Mouse (Mus musculus) stomach, embryonic 16.5 days (tissue): ENCODE results near the gene Reln. TPM values are rescaled to one million over a fixed set of nuclear protein-coding genes. Genes with fewer than 3 reads are reported as not detected.

Source experiments
- ATAC-seq: fragments of 200-750 bp; cut with Nextera tagmentation; 2 replicates; pipeline ENCODE4 v1.8.0; 2017; ENCODE audit warnings: moderate number of reproducible peaks, moderate TSS enrichment; ENCODE audit not compliant: insufficient read depth, low FRiP score
- H3K27ac ChIP-seq: fragments of 300-500 bp; sonication (generic); 2 replicates; pipeline ENCODE4 v1.5.1; 2014; ENCODE audit warnings: low read length
- H3K27me3 ChIP-seq: fragments of 300-500 bp; sonication (generic); 2 replicates; pipeline ENCODE4 v1.6.1; 2014; ENCODE audit warnings: low read length, control low read depth, mixed read lengths; ENCODE audit not compliant: control insufficient read depth, insufficient read depth
- H3K36me3 ChIP-seq: fragments of 300-500 bp; sonication (generic); 2 replicates; pipeline ENCODE4 v1.6.1; 2014; ENCODE audit warnings: low read length; ENCODE audit not compliant: control insufficient read depth, insufficient read depth
- H3K4me1 ChIP-seq: fragments of 300-500 bp; sonication (generic); 2 replicates; pipeline ENCODE4 v1.6.1; 2014; ENCODE audit warnings: low read length, control low read depth, mixed read lengths; ENCODE audit not compliant: control insufficient read depth, insufficient read depth
- H3K4me2 ChIP-seq: fragments of 300-500 bp; sonication (generic); 2 replicates; pipeline ENCODE4 v1.6.1; 2014; ENCODE audit warnings: low read depth, low read length, mixed read lengths
- H3K4me3 ChIP-seq: fragments of 300-500 bp; sonication (generic); replicated peaks from 2 replicates; pipeline ENCODE4 v1.5.1; 2014; ENCODE audit warnings: mild to moderate bottlenecking, low read length
- H3K9ac ChIP-seq: fragments of 300-500 bp; sonication (generic); 2 replicates; pipeline ENCODE4 v1.6.1; 2014; ENCODE audit warnings: low read length
- H3K9me3 ChIP-seq: fragments of 300-500 bp; sonication (generic); replicated peaks from 2 replicates; pipeline ENCODE4 v1.6.1; 2016; ENCODE audit warnings: low read length, control low read depth; ENCODE audit not compliant: control insufficient read depth
- WGBS: fragments of 180-500 bp; shearing (Covaris S2); extraction: QIAGEN DNeasy Blood & Tissue Kit; methylation state at CpG from one replicate; pipeline ENCODE4 v1.1.7; 2014; 5-methylcytosine and 5-hydroxymethylcytosine counted together
- polyA plus RNA-seq: library from polyadenylated mRNA; unstranded; fragments of >200 nt; fragmentation: Nextera tagmentation; extraction: Ambion mirVana; gene quantifications from 2 replicates; pipeline ENCODE4 v1.2.1, GENCODE M21; 2015

Gene Reln
- polyA plus RNA-seq, 1 experiment from 2014 or later, result 4.7 TPM

- Histone ChIP-seq H3K4me3 (no peak overlapping the region), H3K9me3 (no peaks in the 10 kb centered on the region), H3K36me3 (no peaks in the 10 kb centered on the region), H3K4me2 (no peak overlapping the region), H3K9ac (no peak overlapping the region), H3K27ac (no peak overlapping the region), H3K4me1 (no peaks in the 10 kb centered on the region), H3K27me3 (no peaks in the 10 kb centered on the region)
- WGBS, result 92% methylated on average over 4 of the region's 4 CpGs
- no peak for ATAC-seq
These were observed 410.3 kb downstream of the Reln start for GRCm38 (mm10) chr5:21934173-21934698.

- 70% methylated on average over 8 of the region's 8 CpGs for WGBS
- Histone ChIP-seq H3K4me1 (no peaks in the 10 kb centered on the region), H3K4me3 (no peak overlapping the region), H3K9ac (no peak overlapping the region), H3K27ac (no peak overlapping the region), H3K4me2 (no peak overlapping the region), H3K36me3 (no peaks in the 10 kb centered on the region), H3K27me3 (no peaks in the 10 kb centered on the region), H3K9me3 (no peaks in the 10 kb centered on the region)
- ATAC-seq, result no peak
These were observed 411.0 kb downstream of the Reln start for GRCm38 (mm10) chr5:21933340-21934075.

- no peak for ATAC-seq
- Histone ChIP-seq H3K27me3 (no peaks in the 10 kb centered on the region), H3K9me3 (no peaks in the 10 kb centered on the region), H3K27ac (no peak overlapping the region), H3K9ac (no peak overlapping the region), H3K36me3 (no peaks in the 10 kb centered on the region), H3K4me3 (no peak overlapping the region), H3K4me1 (no peaks in the 10 kb centered on the region), H3K4me2 (no peak overlapping the region)
- 75% methylated on average over 4 of the region's 4 CpGs for WGBS
These were observed 413.4 kb downstream of the Reln start for GRCm38 (mm10) chr5:21931151-21931550.

- H3K27ac ChIP-seq, result no peak overlapping the region
- WGBS, result 67% methylated on average over 6 of the region's 6 CpGs
- H3K9me3 ChIP-seq, result no peaks in the 10 kb centered on the region
- no peaks in the 10 kb centered on the region for H3K4me1 ChIP-seq
- H3K4me2 ChIP-seq, result no peak overlapping the region
- no peaks in the 10 kb centered on the region for H3K27me3 ChIP-seq
- H3K4me3 ChIP-seq, result no peak overlapping the region
- ATAC-seq, result no peak
- no peaks in the 10 kb centered on the region for H3K36me3 ChIP-seq
- no peak overlapping the region for H3K9ac ChIP-seq
These were observed 424.2 kb downstream of the Reln start for GRCm38 (mm10) chr5:21920310-21920709.

GRCm38 (mm10) chr5:21919281-21919780, 425.2 kb downstream of the Reln start:
- H3K27ac ChIP-seq, result no peak overlapping the region
- no peaks in the 10 kb centered on the region for H3K27me3 ChIP-seq
- no peak overlapping the region for H3K4me3 ChIP-seq
- H3K9me3 ChIP-seq, result no peaks in the 10 kb centered on the region
- no peak overlapping the region for H3K9ac ChIP-seq
- WGBS, result 51% methylated on average over 4 of the region's 4 CpGs
- no peak overlapping the region for H3K4me2 ChIP-seq
- no peaks in the 10 kb centered on the region for H3K36me3 ChIP-seq
- no peak for ATAC-seq
- no peaks in the 10 kb centered on the region for H3K4me1 ChIP-seq

GRCm38 (mm10) chr5:21915973-21916372, 428.5 kb downstream of the Reln start:
- H3K9me3 ChIP-seq, result no peaks in the 10 kb centered on the region
- no peak overlapping the region for H3K4me3 ChIP-seq
- H3K27ac ChIP-seq, result no peak overlapping the region
- no peak overlapping the region for H3K4me2 ChIP-seq
- H3K4me1 ChIP-seq, result no peaks in the 10 kb centered on the region
- H3K9ac ChIP-seq, result no peak overlapping the region
- H3K27me3 ChIP-seq, result no peaks in the 10 kb centered on the region
- no peaks in the 10 kb centered on the region for H3K36me3 ChIP-seq
- ATAC-seq, result no peak

GRCm38 (mm10) chr5:21914776-21915175, 429.7 kb downstream of the Reln start:
- Histone ChIP-seq H3K4me2 (no peak overlapping the region), H3K9ac (no peak overlapping the region), H3K4me1 (no peaks in the 10 kb centered on the region), H3K9me3 (no peaks in the 10 kb centered on the region), H3K27ac (no peak overlapping the region), H3K4me3 (no peak overlapping the region), H3K36me3 (no peaks in the 10 kb centered on the region), H3K27me3 (no peaks in the 10 kb centered on the region)
- WGBS, result 48% methylated on average over 3 of the region's 3 CpGs
- no peak for ATAC-seq

- no peaks in the 10 kb centered on the region for H3K4me1 ChIP-seq
- H3K36me3 ChIP-seq, result no peaks in the 10 kb centered on the region
- H3K27ac ChIP-seq, result no peak overlapping the region
- 77% methylated on average over 23 of the region's 23 CpGs for WGBS
- H3K9ac ChIP-seq, result no peak overlapping the region
- no peaks in the 10 kb centered on the region for H3K27me3 ChIP-seq
- H3K9me3 ChIP-seq, result no peaks in the 10 kb centered on the region
- no peak for ATAC-seq
- H3K4me2 ChIP-seq, result no peak overlapping the region
- H3K4me3 ChIP-seq, result no peak overlapping the region
These were observed 431.5 kb downstream of the Reln start for GRCm38 (mm10) chr5:21912835-21913530.

- Histone ChIP-seq H3K4me2 (no peak overlapping the region), H3K4me3 (no peak overlapping the region), H3K4me1 (no peaks in the 10 kb centered on the region), H3K9ac (no peak overlapping the region), H3K27me3 (no peaks in the 10 kb centered on the region), H3K9me3 (no peaks in the 10 kb centered on the region), H3K36me3 (no peaks in the 10 kb centered on the region), H3K27ac (no peak overlapping the region)
- ATAC-seq, result no peak
- WGBS, result 91% methylated on average over 12 of the region's 12 CpGs
These were observed 433.8 kb downstream of the Reln start for GRCm38 (mm10) chr5:21910726-21911125.
